30 mouse cellular contexts compared by ENCODE assay signal in the genomic region with DNA sequence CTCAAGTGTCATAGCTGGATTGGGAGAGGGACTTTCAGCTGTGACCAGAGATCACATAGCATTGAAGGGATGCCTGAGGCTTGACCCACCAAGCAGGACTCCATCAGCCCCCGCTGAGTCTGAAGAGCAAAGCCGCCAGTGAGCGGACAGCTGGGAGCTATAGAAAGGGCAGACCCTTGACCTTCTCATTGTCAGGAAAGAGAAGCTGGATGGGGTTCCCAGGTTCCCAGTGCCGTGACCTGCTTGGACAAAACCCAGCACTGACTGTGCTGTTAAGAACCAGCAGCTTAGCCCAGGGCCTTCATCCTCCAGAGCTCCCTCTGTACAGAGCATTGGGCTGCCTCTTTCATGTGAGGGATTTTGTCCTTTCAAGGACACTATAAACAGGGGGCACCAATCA.
DNase-seq lines count a peak whose midpoint lies in the region; ATAC-seq and TF ChIP-seq lines count a peak whose summit lies in the region.
"Had no signal": no experiment of that assay in that cellular context is flagged by ENCODE, and none has a peak within 500 bp of the region (broad histone marks: within the 10 kb centered on the region; RNA-seq: fewer than 3 reads in every experiment).

No protein-coding gene starts in this region.

- no peak overlapping the region for H3K4me2 ChIP-seq in forebrain, embryonic 11.5 days (ENCODE audit: low read depth, low read length, severe bottlenecking)
- no peak overlapping the region for H3K4me2 ChIP-seq in forebrain, embryonic 12.5 days
- no peak overlapping the region for H3K4me2 ChIP-seq in hindbrain, postnatal 0 days (ENCODE audit: low read depth, low read length)
- H3K4me2 ChIP-seq in hindbrain, embryonic 13.5 days = no peak overlapping the region
- H3K4me2 ChIP-seq: intestine, embryonic 15.5 days; limb, embryonic 12.5 days; liver, embryonic 15.5 days; lung, embryonic 14.5 days; midbrain, embryonic 12.5 days had no signal

- no peak for TF ChIP-seq CTCF in hindbrain, postnatal 0 days (IDR thresholded peaks at IDR 0.05; ENCODE audit: low read depth)

- 29% methylated on average over 4 of the region's 4 CpGs for WGBS in forebrain, embryonic 11.5 days
- 33% methylated on average over 4 of the region's 4 CpGs for WGBS in forebrain, embryonic 12.5 days
- WGBS in hindbrain, postnatal 0 days = 38% methylated on average over 4 of the region's 4 CpGs
- 25% methylated on average over 4 of the region's 4 CpGs for WGBS in hindbrain, embryonic 13.5 days

- peak; percentile 31 for DNase-seq in forebrain, embryonic 11.5 days (ENCODE audit: low spot score)
- DNase-seq in hindbrain, postnatal 0 days (ENCODE audit: low spot score) = no peak
- peak; percentile 67 for DNase-seq in embryo, embryonic 10 days (ENCODE audit: low spot score)
- DNase-seq in retina, embryonic 14.5 days (ENCODE audit: low spot score) = peak; percentile 55
- no peak for DNase-seq in left cerebral cortex, postnatal 36 days (ENCODE audit: low spot score in 2 of 2)
- DNase-seq: adrenal gland, adult 8-10 months; cerebellum, adult 2 months; gastrocnemius, adult 2 months; gastrocnemius, postnatal 36 days; heart, adult 2 months; heart, postnatal 36 days; kidney, adult 2 months; lung, embryonic 14.5 days; lung, postnatal 14 days; right cerebral cortex, adult 18-20 months; right cerebral cortex, postnatal 4 days; thymus, adult 18-20 months; thymus, postnatal 25 days had no signal

- intact Hi-C loops in left cerebral cortex, postnatal 36 days (cut with DNase I) = no loop called here

- H3K4me1 ChIP-seq in forebrain, embryonic 11.5 days (replicated peaks; ENCODE audit: control insufficient read depth, insufficient read depth, low read length) = no peaks in the 10 kb centered on the region; the same call in 1 of the 2 replicates
- peaks cover 7% of the 10 kb centered on the region; the same call in 1 of the 2 replicates for H3K4me1 ChIP-seq in forebrain, embryonic 12.5 days
- H3K4me1 ChIP-seq in hindbrain, postnatal 0 days (ENCODE audit: insufficient read depth, low read length) = no peaks in the 10 kb centered on the region
- H3K4me1 ChIP-seq in hindbrain, embryonic 13.5 days (replicated peaks) = no peaks in the 10 kb centered on the region
- H3K4me1 ChIP-seq: intestine, embryonic 15.5 days; limb, embryonic 12.5 days; liver, embryonic 15.5 days had no signal

- no peaks in the 10 kb centered on the region for H3K27me3 ChIP-seq in forebrain, embryonic 11.5 days (ENCODE audit: control insufficient read depth, insufficient read depth, low read length)
- no peaks in the 10 kb centered on the region for H3K27me3 ChIP-seq in forebrain, embryonic 12.5 days
- no peaks in the 10 kb centered on the region for H3K27me3 ChIP-seq in hindbrain, postnatal 0 days (ENCODE audit: insufficient read depth, low read length)
- no peaks in the 10 kb centered on the region for H3K27me3 ChIP-seq in hindbrain, embryonic 13.5 days
- H3K27me3 ChIP-seq: intestine, embryonic 15.5 days; limb, embryonic 12.5 days; liver, embryonic 15.5 days; midbrain, embryonic 12.5 days had no signal

- no peaks in the 10 kb centered on the region for H3K36me3 ChIP-seq in forebrain, embryonic 11.5 days (ENCODE audit: control insufficient read depth, insufficient read depth, low read length)
- H3K36me3 ChIP-seq in forebrain, embryonic 12.5 days (replicated peaks) = no peaks in the 10 kb centered on the region
- no peaks in the 10 kb centered on the region for H3K36me3 ChIP-seq in hindbrain, postnatal 0 days (ENCODE audit: insufficient read depth, low read length)
- no peaks in the 10 kb centered on the region for H3K36me3 ChIP-seq in hindbrain, embryonic 13.5 days
- H3K36me3 ChIP-seq: G1E; intestine, embryonic 15.5 days; limb, embryonic 12.5 days; liver, embryonic 15.5 days; midbrain, embryonic 12.5 days had no signal

- no peak for ATAC-seq in forebrain, embryonic 11.5 days (replicated peaks; ENCODE audit: low FRiP score)
- no peak for ATAC-seq in forebrain, embryonic 12.5 days (ENCODE audit: low FRiP score)
- ATAC-seq in hindbrain, postnatal 0 days = peak; percentile 29; the same call in 1 of the 2 replicates
- ATAC-seq in hindbrain, embryonic 13.5 days (ENCODE audit: low FRiP score) = no peak
- ATAC-seq: forebrain, embryonic 14.5 days; hindbrain, embryonic 16.5 days; intestine, embryonic 15.5 days had no signal

- no peak overlapping the region for H3K27ac ChIP-seq in forebrain, embryonic 11.5 days (ENCODE audit: low read depth, low read length)
- H3K27ac ChIP-seq in forebrain, embryonic 12.5 days = no peak overlapping the region
- no peak overlapping the region for H3K27ac ChIP-seq in hindbrain, postnatal 0 days
- H3K27ac ChIP-seq in hindbrain, embryonic 13.5 days = no peak overlapping the region
- H3K27ac ChIP-seq: gastrocnemius, adult 2 months; heart, adult 2 months; intestine, embryonic 15.5 days; kidney, postnatal 0 days; limb, embryonic 12.5 days; liver, embryonic 15.5 days; midbrain, embryonic 12.5 days; stomach, postnatal 0 days had no signal

- no peak overlapping the region for H3K9ac ChIP-seq in forebrain, embryonic 11.5 days (ENCODE audit: low read length)
- H3K9ac ChIP-seq in forebrain, embryonic 12.5 days = no peak overlapping the region
- H3K9ac ChIP-seq in hindbrain, postnatal 0 days (replicated peaks; ENCODE audit: low read length) = no peak overlapping the region
- no peak overlapping the region for H3K9ac ChIP-seq in hindbrain, embryonic 13.5 days
- H3K9ac ChIP-seq: intestine, embryonic 15.5 days; limb, embryonic 12.5 days; liver, embryonic 15.5 days; lung, embryonic 14.5 days; midbrain, embryonic 12.5 days had no signal

- H3K9me3 ChIP-seq in forebrain, embryonic 11.5 days (ENCODE audit: control insufficient read depth, low read length) = no peaks in the 10 kb centered on the region
- no peaks in the 10 kb centered on the region for H3K9me3 ChIP-seq in forebrain, embryonic 12.5 days
- no peaks in the 10 kb centered on the region for H3K9me3 ChIP-seq in hindbrain, postnatal 0 days (ENCODE audit: low read length)
- H3K9me3 ChIP-seq in hindbrain, embryonic 13.5 days = 0 out of 2 replicates have a peak, but pooled peaks cover 4% of the 10 kb centered on the region
- H3K9me3 ChIP-seq: intestine, embryonic 15.5 days; liver, embryonic 15.5 days; midbrain, embryonic 12.5 days had no signal

- no peak overlapping the region for H3K4me3 ChIP-seq in forebrain, embryonic 11.5 days (ENCODE audit: low read depth, low read length)
- H3K4me3 ChIP-seq in forebrain, embryonic 12.5 days (replicated peaks) = no peak overlapping the region
- no peak overlapping the region for H3K4me3 ChIP-seq in hindbrain, postnatal 0 days (ENCODE audit: low read length)
- no peak overlapping the region for H3K4me3 ChIP-seq in hindbrain, embryonic 13.5 days
- H3K4me3 ChIP-seq: erythroblast, embryonic 14.5 days; gastrocnemius, adult 2 months; heart, adult 2 months; intestine, embryonic 15.5 days; limb, embryonic 12.5 days; liver, embryonic 15.5 days; midbrain, embryonic 12.5 days had no signal

Comparison
In these comparisons a context has a peak if more than half of its experiments do, and no peak if none do; other contexts are left out.
1. DNase-seq: peak in forebrain, embryonic 11.5 days (single experiment), embryo, embryonic 10 days (single experiment) and retina, embryonic 14.5 days (single experiment); none in hindbrain, postnatal 0 days (single experiment) and left cerebral cortex, postnatal 36 days (0 of 2).